Mouse (Mus musculus): ENCODE data around the gene Olfr1055. TPM values are rescaled to one million over a fixed set of nuclear protein-coding genes. Genes with fewer than 3 reads are reported as not detected.

Olfr1055 gene
- not detected for polyA plus RNA-seq (2014; fragmentation: Illumina TruSeq; extraction: RNeasy Lipid Tissue Mini Kit (QIAGEN cat#74804); ENCODE audit: low read depth, low replicate concordance)

GRCm38 (mm10) chr2:86350184-86350583 lies at the start of gene Olfr1055:
Gene Olfr1055 (minus strand): TSS chr2:86350284.

DNA sequence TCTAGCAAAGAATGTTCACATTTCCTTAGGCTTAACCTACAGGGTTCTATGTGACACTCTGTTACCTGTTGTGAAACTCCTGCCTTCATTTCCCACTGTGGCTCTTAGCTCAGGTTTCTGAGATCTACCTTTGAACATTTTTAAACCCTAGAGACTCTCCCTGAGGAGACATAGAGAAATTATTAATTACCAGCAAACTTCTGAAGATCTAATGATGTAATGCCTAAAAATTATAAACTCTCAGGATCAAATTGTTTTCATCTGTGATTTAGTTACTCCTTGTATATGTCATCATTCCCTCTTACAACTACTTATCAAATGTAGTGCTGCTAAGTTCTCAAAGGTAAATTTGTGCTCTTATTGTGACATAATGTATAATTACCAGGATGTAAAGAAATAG lies 38.4 kb upstream of the Olfr1055 start, which contains the start of gene Olfr1058:
Gene Olfr1058, minus strand, starts transcription at position 101 of the 400 bp plus-strand sequence.

GRCm38 (mm10) chr2:86378293-86378692 lies 28.2 kb upstream of the Olfr1055 start, which contains the start of gene Olfr1057:
Gene Olfr1057 (minus strand): TSS chr2:86378393.

DNA sequence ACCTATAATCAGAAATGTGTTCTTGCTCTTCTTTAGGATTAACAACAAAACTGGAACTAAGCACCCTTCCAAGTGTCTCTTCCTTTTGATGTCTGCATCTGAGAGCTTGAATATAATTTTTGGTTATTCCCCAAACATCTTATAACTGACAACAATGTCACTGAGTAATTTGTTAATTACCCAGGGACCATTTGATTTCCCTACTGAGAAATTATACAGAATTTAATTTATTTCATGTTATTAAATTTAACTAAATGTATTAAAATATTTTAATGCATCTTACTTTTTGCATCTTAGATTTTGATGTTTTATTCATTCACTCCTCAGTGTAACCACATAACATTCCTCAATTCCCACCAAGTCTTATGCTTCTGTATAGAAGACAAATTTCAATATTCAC lies 12.3 kb upstream of the Olfr1055 start, which contains the start of gene Olfr1056:
Gene Olfr1056, minus strand, starts transcription at position 101 of the 400 bp plus-strand sequence.

GRCm38 (mm10) chr2:86335333-86335732 lies 14.8 kb downstream of the Olfr1055 start, which contains the start of gene Olfr1054:
Gene Olfr1054 (minus strand): TSS chr2:86335433.

DNA sequence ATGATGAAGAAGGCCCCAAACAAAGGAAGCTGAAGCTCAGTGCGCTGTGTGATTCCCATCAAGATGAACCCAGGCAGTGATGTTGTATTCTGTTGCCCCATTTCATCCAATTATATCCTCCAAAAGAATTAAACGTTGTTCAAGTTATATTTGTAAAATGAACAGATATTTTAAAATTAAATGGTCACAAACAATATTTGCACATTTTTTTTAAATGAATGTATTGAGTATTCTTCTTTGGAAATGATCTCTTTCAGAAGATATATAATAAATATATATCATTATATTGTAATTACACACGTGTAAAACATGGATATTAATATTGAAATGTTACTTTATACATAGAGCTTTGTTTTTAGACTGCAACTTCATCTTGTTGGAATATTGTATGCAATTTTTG lies 34.9 kb downstream of the Olfr1055 start, which contains the start of gene Olfr1053:
Gene Olfr1053, minus strand, starts transcription at position 101 of the 400 bp plus-strand sequence.

Other genes with a start within 250 kb of the Olfr1055 start
- not detected for gene Olfr1039, start 214.4 kb downstream of the Olfr1055 start, polyA plus RNA-seq (2014; fragmentation: Illumina TruSeq; extraction: RNeasy Lipid Tissue Mini Kit (QIAGEN cat#74804); ENCODE audit: low read depth, low replicate concordance)
- gene Olfr1040, start 203.6 kb downstream of the Olfr1055 start, polyA plus RNA-seq (2014; fragmentation: Illumina TruSeq; extraction: RNeasy Lipid Tissue Mini Kit (QIAGEN cat#74804); ENCODE audit: low read depth, low replicate concordance) = not detected
- not detected for gene Olfr1042, start 188.4 kb downstream of the Olfr1055 start, polyA plus RNA-seq (2014; fragmentation: Illumina TruSeq; extraction: RNeasy Lipid Tissue Mini Kit (QIAGEN cat#74804); ENCODE audit: low read depth, low replicate concordance)
- gene Olfr1043, start 182.8 kb downstream of the Olfr1055 start, polyA plus RNA-seq (2014; fragmentation: Illumina TruSeq; extraction: RNeasy Lipid Tissue Mini Kit (QIAGEN cat#74804); ENCODE audit: low read depth, low replicate concordance) = not detected
- gene Olfr1044, start 172.5 kb downstream of the Olfr1055 start, polyA plus RNA-seq (2014; fragmentation: Illumina TruSeq; extraction: RNeasy Lipid Tissue Mini Kit (QIAGEN cat#74804); ENCODE audit: low read depth, low replicate concordance) = not detected
- not detected for gene Olfr52, start 164.6 kb downstream of the Olfr1055 start, polyA plus RNA-seq (2014; fragmentation: Illumina TruSeq; extraction: RNeasy Lipid Tissue Mini Kit (QIAGEN cat#74804); ENCODE audit: low read depth, low replicate concordance)
- not detected for gene Olfr1045, start 147.3 kb downstream of the Olfr1055 start, polyA plus RNA-seq (2014; fragmentation: Illumina TruSeq; extraction: RNeasy Lipid Tissue Mini Kit (QIAGEN cat#74804); ENCODE audit: low read depth, low replicate concordance)
- gene Olfr1046, start 131.0 kb downstream of the Olfr1055 start, polyA plus RNA-seq (2014; fragmentation: Illumina TruSeq; extraction: RNeasy Lipid Tissue Mini Kit (QIAGEN cat#74804); ENCODE audit: low read depth, low replicate concordance) = not detected
- not detected for gene Olfr1047, start 118.9 kb downstream of the Olfr1055 start, polyA plus RNA-seq (2014; fragmentation: Illumina TruSeq; extraction: RNeasy Lipid Tissue Mini Kit (QIAGEN cat#74804); ENCODE audit: low read depth, low replicate concordance)
- not detected for gene Olfr1048, start 110.0 kb downstream of the Olfr1055 start, polyA plus RNA-seq (2014; fragmentation: Illumina TruSeq; extraction: RNeasy Lipid Tissue Mini Kit (QIAGEN cat#74804); ENCODE audit: low read depth, low replicate concordance)
- not detected for gene Olfr1049, start 92.0 kb downstream of the Olfr1055 start, polyA plus RNA-seq (2014; fragmentation: Illumina TruSeq; extraction: RNeasy Lipid Tissue Mini Kit (QIAGEN cat#74804); ENCODE audit: low read depth, low replicate concordance)
- not detected for gene Olfr1051, start 71.2 kb downstream of the Olfr1055 start, polyA plus RNA-seq (2014; fragmentation: Illumina TruSeq; extraction: RNeasy Lipid Tissue Mini Kit (QIAGEN cat#74804); ENCODE audit: low read depth, low replicate concordance)
- not detected for gene Olfr1052, start 57.8 kb downstream of the Olfr1055 start, polyA plus RNA-seq (2014; fragmentation: Illumina TruSeq; extraction: RNeasy Lipid Tissue Mini Kit (QIAGEN cat#74804); ENCODE audit: low read depth, low replicate concordance)
- gene Olfr1053, start 35.0 kb downstream of the Olfr1055 start, polyA plus RNA-seq (2014; fragmentation: Illumina TruSeq; extraction: RNeasy Lipid Tissue Mini Kit (QIAGEN cat#74804); ENCODE audit: low read depth, low replicate concordance) = not detected
- not detected for gene Olfr1054, start 14.9 kb downstream of the Olfr1055 start, polyA plus RNA-seq (2014; fragmentation: Illumina TruSeq; extraction: RNeasy Lipid Tissue Mini Kit (QIAGEN cat#74804); ENCODE audit: low read depth, low replicate concordance)
- not detected for gene Olfr1056, start 12.2 kb upstream of the Olfr1055 start, polyA plus RNA-seq (2014; fragmentation: Illumina TruSeq; extraction: RNeasy Lipid Tissue Mini Kit (QIAGEN cat#74804); ENCODE audit: low read depth, low replicate concordance)
- gene Olfr1057, start 28.1 kb upstream of the Olfr1055 start, polyA plus RNA-seq (2014; fragmentation: Illumina TruSeq; extraction: RNeasy Lipid Tissue Mini Kit (QIAGEN cat#74804); ENCODE audit: low read depth, low replicate concordance) = not detected
- not detected for gene Olfr1058, start 38.3 kb upstream of the Olfr1055 start, polyA plus RNA-seq (2014; fragmentation: Illumina TruSeq; extraction: RNeasy Lipid Tissue Mini Kit (QIAGEN cat#74804); ENCODE audit: low read depth, low replicate concordance)
- gene Olfr1061, start 63.8 kb upstream of the Olfr1055 start, polyA plus RNA-seq (2014; fragmentation: Illumina TruSeq; extraction: RNeasy Lipid Tissue Mini Kit (QIAGEN cat#74804); ENCODE audit: low read depth, low replicate concordance) = not detected
- not detected for gene Olfr1062, start 76.5 kb upstream of the Olfr1055 start, polyA plus RNA-seq (2014; fragmentation: Illumina TruSeq; extraction: RNeasy Lipid Tissue Mini Kit (QIAGEN cat#74804); ENCODE audit: low read depth, low replicate concordance)
- not detected for gene Olfr1065, start 100.3 kb upstream of the Olfr1055 start, polyA plus RNA-seq (2014; fragmentation: Illumina TruSeq; extraction: RNeasy Lipid Tissue Mini Kit (QIAGEN cat#74804); ENCODE audit: low read depth, low replicate concordance)
- not detected for gene Olfr1066, start 106.0 kb upstream of the Olfr1055 start, polyA plus RNA-seq (2014; fragmentation: Illumina TruSeq; extraction: RNeasy Lipid Tissue Mini Kit (QIAGEN cat#74804); ENCODE audit: low read depth, low replicate concordance)
- not detected for gene Olfr228, start 137.1 kb upstream of the Olfr1055 start, polyA plus RNA-seq (2014; fragmentation: Illumina TruSeq; extraction: RNeasy Lipid Tissue Mini Kit (QIAGEN cat#74804); ENCODE audit: low read depth, low replicate concordance)
- gene Olfr1076, start 158.2 kb upstream of the Olfr1055 start, polyA plus RNA-seq (2014; fragmentation: Illumina TruSeq; extraction: RNeasy Lipid Tissue Mini Kit (QIAGEN cat#74804); ENCODE audit: low read depth, low replicate concordance) = not detected
- not detected for gene Olfr1079, start 192.2 kb upstream of the Olfr1055 start, polyA plus RNA-seq (2014; fragmentation: Illumina TruSeq; extraction: RNeasy Lipid Tissue Mini Kit (QIAGEN cat#74804); ENCODE audit: low read depth, low replicate concordance)
- gene Olfr1080, start 208.0 kb upstream of the Olfr1055 start, polyA plus RNA-seq (2014; fragmentation: Illumina TruSeq; extraction: RNeasy Lipid Tissue Mini Kit (QIAGEN cat#74804); ENCODE audit: low read depth, low replicate concordance) = not detected
- gene Olfr1082, start 248.7 kb upstream of the Olfr1055 start, polyA plus RNA-seq (2014; fragmentation: Illumina TruSeq; extraction: RNeasy Lipid Tissue Mini Kit (QIAGEN cat#74804); ENCODE audit: low read depth, low replicate concordance) = not detected

Data from sigmoid colon, adult 10 weeks (tissue).